Mouse (Mus musculus): Measurements from ENCODE around the gene Cnksr1. TPM values are rescaled to one million over a fixed set of nuclear protein-coding genes. Genes with fewer than 3 reads are reported as not detected.

Cnksr1 gene
- polyA plus RNA-seq, 1 experiment from 2014 or later, result not detected

DNA sequence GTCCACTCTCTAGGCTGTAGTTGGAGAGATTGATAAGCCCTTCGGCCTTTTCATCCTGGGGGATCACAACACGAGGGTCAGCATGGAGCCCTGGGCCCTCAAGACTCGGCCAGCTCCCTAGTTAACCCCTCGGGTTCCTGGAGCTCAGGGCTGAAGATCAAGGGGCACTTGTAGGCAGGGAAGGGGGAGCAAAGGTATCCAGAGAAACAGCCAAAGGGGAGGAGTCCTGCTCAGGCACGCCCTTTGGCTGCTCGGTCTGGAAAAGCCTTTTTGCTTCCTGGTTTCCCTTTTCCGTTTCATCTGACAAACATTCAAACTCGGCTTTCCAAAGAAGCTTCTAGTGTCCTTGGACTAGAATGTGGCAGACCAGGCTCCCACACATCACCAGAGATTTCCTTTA is 7.8 kb downstream of the Cnksr1 start:
- DNase-seq (no peak), ATAC-seq (ENCODE audit: low FRiP score, low TSS enrichment) (no peak)
- no peaks in the 10 kb centered on the region for H3K36me3 ChIP-seq (ENCODE audit: control insufficient read depth, insufficient read depth, low read length)
- no peak overlapping the region for H3K4me3 ChIP-seq (replicated peaks; ENCODE audit: low read depth, low read length)
- no peak overlapping the region for H3K27ac ChIP-seq (replicated peaks; ENCODE audit: low read depth, low read length)
- no peaks in the 10 kb centered on the region for H3K9me3 ChIP-seq (ENCODE audit: control insufficient read depth, low read length)
- no peak overlapping the region for H3K4me2 ChIP-seq (ENCODE audit: low read length)
- H3K4me1 ChIP-seq (ENCODE audit: control insufficient read depth, insufficient read depth, low read length), result no peaks in the 10 kb centered on the region
- no peaks in the 10 kb centered on the region for H3K27me3 ChIP-seq (ENCODE audit: control insufficient read depth, insufficient read depth, low read length)
- H3K9ac ChIP-seq (replicated peaks; ENCODE audit: low read length), result no peak overlapping the region
- WGBS, result 41% methylated on average over 8 of the region's 8 CpGs

DNA sequence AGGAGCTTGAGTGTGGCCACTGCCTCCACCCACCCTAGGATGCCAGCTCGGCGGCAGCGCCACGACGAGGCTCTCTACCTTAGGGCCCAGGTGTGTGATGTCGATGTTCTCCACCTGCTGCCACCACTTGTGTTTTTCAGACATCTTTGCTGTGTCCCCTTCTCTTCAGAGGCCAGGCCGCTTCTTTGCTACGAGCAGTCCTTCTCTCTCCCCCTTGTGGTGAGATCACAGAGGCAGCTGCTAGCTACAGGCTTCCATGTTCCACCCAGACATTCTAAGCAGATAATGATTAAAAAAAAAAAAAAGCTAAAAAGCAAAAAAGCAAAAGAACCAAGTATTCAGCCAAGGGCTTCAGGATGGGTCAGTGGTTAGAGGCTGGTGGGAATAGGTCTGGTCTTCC is 11.0 kb downstream of the Cnksr1 start, which contains the start of gene Catsper4:
Catsper4 (minus strand) TSS at position 190 of the 400 bp plus-strand sequence.
- Histone ChIP-seq H3K4me1 (ENCODE audit: control insufficient read depth, insufficient read depth, low read length) (no peaks in the 10 kb centered on the region), H3K9me3 (ENCODE audit: control insufficient read depth, low read length) (no peaks in the 10 kb centered on the region), H3K4me3 (replicated peaks; ENCODE audit: low read depth, low read length) (no peak within 1 kb of the TSS), H3K27ac (replicated peaks; ENCODE audit: low read depth, low read length) (no peak within 1 kb of the TSS), H3K4me2 (ENCODE audit: low read length) (no peak within 1 kb of the TSS), H3K9ac (replicated peaks; ENCODE audit: low read length) (no peak within 1 kb of the TSS), H3K36me3 (ENCODE audit: control insufficient read depth, insufficient read depth, low read length) (no peaks in the 10 kb centered on the region), H3K27me3 (ENCODE audit: control insufficient read depth, insufficient read depth, low read length) (no peaks in the 10 kb centered on the region)
- ATAC-seq (ENCODE audit: low FRiP score, low TSS enrichment) (no peak), DNase-seq (peak; percentile 25)
- 70% methylated on average over 8 of the region's 8 CpGs for WGBS

DNA sequence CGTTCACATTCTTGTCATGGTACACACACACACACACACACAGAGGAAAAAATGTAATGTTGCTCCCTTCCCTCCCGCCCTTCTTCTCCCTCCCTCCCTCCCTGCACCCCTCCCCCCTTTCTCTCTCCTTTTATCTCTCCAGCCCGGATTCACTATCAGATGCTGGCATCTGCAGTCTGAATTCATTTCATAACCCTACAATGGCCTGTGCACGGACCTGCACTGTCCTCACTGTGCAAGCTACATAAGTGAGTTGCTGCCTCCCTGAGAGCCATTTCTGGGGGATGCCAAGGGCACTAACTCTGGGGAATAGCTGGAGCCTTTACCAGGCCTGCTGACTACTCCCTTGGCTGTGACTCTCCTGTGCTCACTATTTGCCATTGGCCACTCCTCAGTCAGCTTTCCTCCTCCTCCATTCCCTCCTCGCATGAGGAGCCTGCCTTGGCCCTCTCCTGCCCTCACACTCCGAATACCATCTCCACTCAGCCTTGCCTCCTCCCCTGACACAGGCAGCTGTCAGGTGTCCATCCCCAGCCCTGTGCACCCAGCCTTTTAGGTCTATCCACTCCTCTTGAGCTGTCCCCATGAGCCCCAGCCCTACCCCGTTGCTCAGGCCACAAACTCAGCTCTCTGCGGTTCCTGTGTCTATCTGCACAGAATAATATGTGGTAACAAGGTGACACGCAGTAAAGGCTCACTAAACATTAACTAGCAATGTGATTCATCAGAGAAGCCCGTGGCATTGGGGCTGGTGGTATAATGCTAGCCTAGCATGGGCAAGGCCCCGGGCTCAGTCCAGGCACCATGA is 15.2 kb downstream of the Cnksr1 start:
- no peak for ATAC-seq (ENCODE audit: low FRiP score, low TSS enrichment)
- WGBS, result 65% methylated on average over 11 of the region's 11 CpGs
- H3K36me3 ChIP-seq (ENCODE audit: control insufficient read depth, insufficient read depth, low read length), result no peaks in the 10 kb centered on the region

DNA sequence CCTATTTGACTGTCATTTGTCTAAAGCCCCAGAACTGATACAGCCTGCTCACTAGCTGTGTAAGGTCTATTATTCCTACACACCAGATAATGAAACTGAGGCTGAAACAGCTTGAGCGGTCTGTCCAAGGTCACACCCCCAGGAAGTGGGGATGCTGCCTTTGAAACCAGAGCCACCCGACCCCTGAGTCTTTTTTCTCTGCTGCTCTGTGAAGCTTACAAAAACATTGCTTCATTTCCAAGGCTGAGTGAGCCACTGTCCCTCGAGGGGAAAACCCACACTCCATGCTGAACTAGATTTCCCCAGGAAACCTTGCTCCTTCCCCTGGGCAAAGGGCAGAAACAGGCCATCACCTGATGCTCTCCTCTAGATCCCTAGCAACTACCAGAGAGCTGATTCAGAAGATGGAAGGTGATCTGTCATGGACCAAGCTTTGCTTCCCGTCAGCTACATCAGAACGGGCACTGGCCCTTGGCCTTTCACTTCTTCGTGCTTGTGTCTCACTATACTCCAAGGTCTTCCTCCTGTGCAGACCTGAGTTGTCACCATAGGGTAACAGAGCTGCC is 31.6 kb downstream of the Cnksr1 start:
- Histone ChIP-seq H3K27ac (replicated peaks; ENCODE audit: low read depth, low read length) (no peak overlapping the region), H3K36me3 (ENCODE audit: control insufficient read depth, insufficient read depth, low read length) (no peaks in the 10 kb centered on the region), H3K4me1 (ENCODE audit: control insufficient read depth, insufficient read depth, low read length) (no peaks in the 10 kb centered on the region), H3K4me3 (replicated peaks; ENCODE audit: low read depth, low read length) (no peak overlapping the region), H3K27me3 (ENCODE audit: control insufficient read depth, insufficient read depth, low read length) (no peaks in the 10 kb centered on the region), H3K4me2 (ENCODE audit: low read length) (no peak overlapping the region), H3K9me3 (ENCODE audit: control insufficient read depth, low read length) (no peaks in the 10 kb centered on the region), H3K9ac (replicated peaks; ENCODE audit: low read length) (no peak overlapping the region)
- WGBS, result 73% methylated on average over 6 of the region's 6 CpGs
- no peak for ATAC-seq (ENCODE audit: low FRiP score, low TSS enrichment)
- no peak for DNase-seq

More for the DNA sequence above, 15.2 kb downstream of the Cnksr1 start:
- H3K4me2 ChIP-seq (ENCODE audit: low read length), result no peak overlapping the region
- DNase-seq, result no peak
- H3K27ac ChIP-seq (replicated peaks; ENCODE audit: low read depth, low read length), result no peak overlapping the region
- no peaks in the 10 kb centered on the region for H3K4me1 ChIP-seq (ENCODE audit: control insufficient read depth, insufficient read depth, low read length)
- H3K4me3 ChIP-seq (replicated peaks; ENCODE audit: low read depth, low read length), result no peak overlapping the region
- no peak overlapping the region for H3K9ac ChIP-seq (replicated peaks; ENCODE audit: low read length)
- no peaks in the 10 kb centered on the region for H3K9me3 ChIP-seq (ENCODE audit: control insufficient read depth, low read length)
- no peaks in the 10 kb centered on the region for H3K27me3 ChIP-seq (ENCODE audit: control insufficient read depth, insufficient read depth, low read length)

DNA sequence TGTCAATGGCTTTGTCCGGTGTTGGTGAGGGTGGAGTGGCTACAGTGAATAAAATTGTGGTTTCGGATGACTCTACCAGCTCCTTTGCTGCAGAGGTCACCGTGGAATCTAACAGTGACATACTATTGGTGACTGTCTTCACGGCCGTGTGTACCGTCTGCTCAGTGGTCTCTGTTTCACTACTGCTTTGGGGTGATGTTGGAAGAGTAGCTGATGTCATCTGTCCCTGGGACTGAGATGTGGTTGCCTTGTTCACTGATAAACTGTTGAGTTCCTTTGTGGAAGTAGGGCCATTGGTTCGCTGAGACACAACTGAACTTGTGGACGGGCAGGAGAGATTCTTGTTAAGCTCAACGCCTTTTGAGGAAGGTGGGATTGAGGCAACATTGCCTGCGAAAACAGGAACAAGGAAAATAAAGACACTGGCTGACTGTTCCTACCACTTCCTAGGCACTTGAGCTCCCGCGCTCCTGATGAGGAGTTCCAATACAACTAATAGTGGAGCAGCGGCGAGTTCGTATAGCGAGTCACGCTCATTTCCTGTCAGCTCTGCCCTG is 34.8 kb downstream of the Cnksr1 start:
- WGBS, result 91% methylated on average over 17 of the region's 17 CpGs
- Histone ChIP-seq H3K36me3 (ENCODE audit: control insufficient read depth, insufficient read depth, low read length) (no peaks in the 10 kb centered on the region), H3K9ac (replicated peaks; ENCODE audit: low read length) (no peak overlapping the region), H3K4me2 (ENCODE audit: low read length) (no peak overlapping the region), H3K27me3 (ENCODE audit: control insufficient read depth, insufficient read depth, low read length) (no peaks in the 10 kb centered on the region), H3K9me3 (ENCODE audit: control insufficient read depth, low read length) (no peaks in the 10 kb centered on the region), H3K4me1 (ENCODE audit: control insufficient read depth, insufficient read depth, low read length) (no peaks in the 10 kb centered on the region), H3K4me3 (replicated peaks; ENCODE audit: low read depth, low read length) (no peak overlapping the region), H3K27ac (replicated peaks; ENCODE audit: low read depth, low read length) (no peak overlapping the region)
- no peak for DNase-seq
- no peak for ATAC-seq (ENCODE audit: low FRiP score, low TSS enrichment)

DNA sequence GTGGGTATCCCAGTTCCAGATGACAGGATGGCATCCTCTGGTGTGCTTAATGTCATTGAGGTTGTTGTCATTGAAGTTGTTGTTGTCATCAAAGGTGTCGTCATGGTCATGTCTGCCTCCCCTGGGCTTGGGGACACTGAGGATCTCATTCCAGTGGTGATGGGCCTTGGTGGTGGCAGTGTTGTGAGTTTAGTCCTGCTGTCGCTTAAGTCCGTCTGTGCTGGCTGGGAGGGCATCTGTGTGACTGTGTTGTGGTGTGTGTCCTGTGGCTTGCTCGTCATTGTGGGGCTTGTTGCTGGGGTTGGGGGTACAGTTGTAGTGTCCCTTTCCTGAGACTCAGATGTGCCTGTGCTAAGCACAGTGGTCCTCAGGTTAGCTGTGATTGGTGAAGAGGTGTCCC is 35.3 kb downstream of the Cnksr1 start, which contains the start of gene Gm7534:
Gm7534 (minus strand) TSS at position 101 of the 400 bp plus-strand sequence.
- WGBS, result 92% methylated on average over 4 of the region's 4 CpGs
- no peaks in the 10 kb centered on the region for H3K36me3 ChIP-seq (ENCODE audit: control insufficient read depth, insufficient read depth, low read length)
- no peak within 1 kb of the TSS for H3K4me3 ChIP-seq (replicated peaks; ENCODE audit: low read depth, low read length)
- H3K27me3 ChIP-seq (ENCODE audit: control insufficient read depth, insufficient read depth, low read length), result no peaks in the 10 kb centered on the region
- no peak within 1 kb of the TSS for H3K4me2 ChIP-seq (ENCODE audit: low read length)
- no peak within 1 kb of the TSS for H3K9ac ChIP-seq (replicated peaks; ENCODE audit: low read length)
- DNase-seq (no peak), ATAC-seq (ENCODE audit: low FRiP score, low TSS enrichment) (no peak)
- H3K27ac ChIP-seq (replicated peaks; ENCODE audit: low read depth, low read length), result no peak within 1 kb of the TSS
- H3K4me1 ChIP-seq (ENCODE audit: control insufficient read depth, insufficient read depth, low read length), result no peaks in the 10 kb centered on the region
- H3K9me3 ChIP-seq (ENCODE audit: control insufficient read depth, low read length), result no peaks in the 10 kb centered on the region

DNA sequence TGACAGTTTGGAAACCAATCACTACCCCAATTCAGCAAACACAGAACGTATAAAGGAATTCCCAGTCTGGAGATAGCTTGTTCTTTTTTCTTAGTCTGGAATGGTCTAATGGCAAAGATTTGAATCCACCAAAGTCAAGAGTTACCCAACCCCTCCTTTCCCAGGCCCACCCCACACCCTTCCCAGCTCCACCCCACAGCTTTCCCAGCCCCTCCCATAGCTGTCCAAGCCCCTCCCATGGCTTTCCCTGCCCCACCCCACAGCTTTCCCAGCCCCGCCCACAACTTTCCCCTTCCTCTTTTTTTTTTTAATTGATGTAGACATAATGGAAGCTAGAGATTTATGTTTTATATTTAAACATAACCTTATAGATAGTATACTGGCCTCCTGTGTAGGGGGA is 38.8 kb downstream of the Cnksr1 start:
- WGBS, result 83% methylated on average over 2 of the region's 2 CpGs
- H3K27me3 ChIP-seq (ENCODE audit: control insufficient read depth, insufficient read depth, low read length), result no peaks in the 10 kb centered on the region
- ATAC-seq (ENCODE audit: low FRiP score, low TSS enrichment) (no peak), DNase-seq (no peak)
- no peaks in the 10 kb centered on the region for H3K9me3 ChIP-seq (ENCODE audit: control insufficient read depth, low read length)
- H3K4me1 ChIP-seq (ENCODE audit: control insufficient read depth, insufficient read depth, low read length), result no peaks in the 10 kb centered on the region
- no peaks in the 10 kb centered on the region for H3K36me3 ChIP-seq (ENCODE audit: control insufficient read depth, insufficient read depth, low read length)
- H3K9ac ChIP-seq (replicated peaks; ENCODE audit: low read length), result no peak overlapping the region
- no peak overlapping the region for H3K4me3 ChIP-seq (replicated peaks; ENCODE audit: low read depth, low read length)
- no peak overlapping the region for H3K4me2 ChIP-seq (ENCODE audit: low read length)
- H3K27ac ChIP-seq (replicated peaks; ENCODE audit: low read depth, low read length), result no peak overlapping the region

DNA sequence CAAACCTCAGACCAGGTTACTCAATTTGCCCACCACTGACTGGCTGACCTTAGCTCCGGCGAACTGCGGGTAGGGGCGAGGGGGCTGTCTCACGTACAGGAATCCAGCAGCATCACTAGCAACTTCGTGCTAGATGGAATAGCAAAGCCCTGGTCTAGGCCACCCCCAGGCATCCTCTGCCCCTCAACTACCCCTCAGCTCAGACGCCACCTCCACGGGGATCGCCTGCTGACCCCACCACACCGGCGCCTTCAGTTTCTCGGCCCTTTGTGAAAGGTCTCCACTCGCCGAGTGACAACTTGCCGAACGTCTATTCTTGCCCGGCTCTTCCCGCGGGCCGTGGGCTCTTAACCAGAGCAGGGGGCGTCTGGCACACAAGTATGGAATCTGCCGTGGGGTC is 51.9 kb downstream of the Cnksr1 start:
- H3K4me2 ChIP-seq (ENCODE audit: low read length), result peak overlapping the region; percentile 75
- peak overlapping the region; percentile 86 for H3K9ac ChIP-seq (replicated peaks; ENCODE audit: low read length)
- DNase-seq (no peak), ATAC-seq (ENCODE audit: low FRiP score, low TSS enrichment) (no peak)
- under 1% methylated on average over 22 of the region's 22 CpGs for WGBS
- H3K4me1 ChIP-seq (ENCODE audit: control insufficient read depth, insufficient read depth, low read length), result peaks cover 8% of the 10 kb centered on the region
- H3K4me3 ChIP-seq (replicated peaks; ENCODE audit: low read depth, low read length), result peak overlapping the region; percentile 74
- H3K9me3 ChIP-seq (ENCODE audit: control insufficient read depth, low read length), result no peaks in the 10 kb centered on the region
- H3K36me3 ChIP-seq (ENCODE audit: control insufficient read depth, insufficient read depth, low read length), result no peaks in the 10 kb centered on the region
- peak overlapping the region; percentile 83 for H3K27ac ChIP-seq (replicated peaks; ENCODE audit: low read depth, low read length)
- no peaks in the 10 kb centered on the region for H3K27me3 ChIP-seq (ENCODE audit: control insufficient read depth, insufficient read depth, low read length)
